Mouse (Mus musculus) hindbrain, embryonic 14.5 days (tissue): Measurements from ENCODE around the gene Pld4. TPM values are rescaled to one million over a fixed set of nuclear protein-coding genes. Genes with fewer than 3 reads are reported as not detected.

ENCODE experiments used
- ATAC-seq: fragments of 200-750 bp; cut with Nextera tagmentation; 2 replicates; pipeline ENCODE4 v1.8.0; 2017; ENCODE audit warnings: moderate number of reproducible peaks, mild to moderate bottlenecking, moderate TSS enrichment, moderate library complexity; ENCODE audit not compliant: low FRiP score
- DNase-seq: peaks from one replicate; pipeline ENCODE4 v3.0.0-alpha.2; 2015; ENCODE audit warnings: low spot score
- H3K27ac ChIP-seq: fragments of 300-500 bp; sonication (generic); 2 replicates; pipeline ENCODE4 v1.5.1; 2014; ENCODE audit warnings: mild to moderate bottlenecking, moderate library complexity
- H3K27me3 ChIP-seq: fragments of 300-500 bp; sonication (generic); 2 replicates; pipeline ENCODE4 v1.6.1; 2014; ENCODE audit warnings: mild to moderate bottlenecking, low read length, mixed read lengths; ENCODE audit not compliant: control insufficient read depth, insufficient read depth
- H3K36me3 ChIP-seq: fragments of 300-500 bp; sonication (generic); replicated peaks from 2 replicates; pipeline ENCODE4 v1.6.1; 2014; ENCODE audit not compliant: control insufficient read depth, insufficient read depth
- H3K4me1 ChIP-seq: fragments of 300-500 bp; sonication (generic); replicated peaks from 2 replicates; pipeline ENCODE4 v1.6.1; 2014; ENCODE audit warnings: antibody characterized with exemption, low read length, mixed read lengths; ENCODE audit not compliant: control insufficient read depth, insufficient read depth
- H3K4me2 ChIP-seq: fragments of 300-500 bp; sonication (generic); replicated peaks from 2 replicates; pipeline ENCODE4 v1.6.1; 2014; ENCODE audit warnings: mild to moderate bottlenecking, moderate library complexity
- H3K4me3 ChIP-seq: fragments of 300-500 bp; sonication (generic); replicated peaks from 2 replicates; pipeline ENCODE4 v1.5.1; 2014; ENCODE audit warnings: mild to moderate bottlenecking, low read length
- H3K9ac ChIP-seq: fragments of 300-500 bp; sonication (generic); 2 replicates; pipeline ENCODE4 v1.6.1; 2014
- H3K9me3 ChIP-seq: fragments of 300-500 bp; sonication (generic); 2 replicates; pipeline ENCODE4 v1.6.1; 2016; ENCODE audit warnings: low read length; ENCODE audit not compliant: control insufficient read depth
- WGBS: fragments of 180-500 bp; shearing (Covaris S2); extraction: QIAGEN DNeasy Blood & Tissue Kit; methylation state at CpG from one replicate; pipeline ENCODE4 v1.1.7; 2014; 5-methylcytosine and 5-hydroxymethylcytosine counted together
- polyA plus RNA-seq: library from polyadenylated mRNA; unstranded; fragments of >200 nt; fragmentation: Nextera tagmentation; extraction: Ambion mirVana; gene quantifications from 2 replicates; pipeline ENCODE4 v1.2.1, GENCODE M21; 2014

Pld4 gene
- polyA plus RNA-seq, 1 experiment from 2014 or later = 7.9 TPM

GRCm38 (mm10) chr12:112723028-112723330 is 37.5 kb upstream of the Pld4 start:
- DNase-seq (no peak), ATAC-seq (peak; percentile 7; the same call in 1 of the 2 replicates)
- Histone ChIP-seq H3K4me2 (peak overlapping the region; percentile 84), H3K27me3 (peaks cover 11% of the 10 kb centered on the region), H3K9me3 (no peaks in the 10 kb centered on the region), H3K9ac (peak overlapping the region; percentile 94), H3K4me1 (peaks cover 38% of the 10 kb centered on the region), H3K27ac (peak overlapping the region; percentile 76; the same call in 1 of the 2 replicates), H3K36me3 (peaks cover 23% of the 10 kb centered on the region), H3K4me3 (peak overlapping the region; percentile 89)
- WGBS = 9% methylated on average over 5 of the region's 5 CpGs

- H3K4me3 ChIP-seq = peak overlapping the region; percentile 89
- H3K9me3 ChIP-seq = no peaks in the 10 kb centered on the region
- H3K9ac ChIP-seq = peak overlapping the region; percentile 94
- H3K27ac ChIP-seq = no peak overlapping the region
- H3K36me3 ChIP-seq = peaks cover 23% of the 10 kb centered on the region
- H3K4me2 ChIP-seq = peak overlapping the region; percentile 84
- peaks cover 11% of the 10 kb centered on the region for H3K27me3 ChIP-seq
- ATAC-seq = no peak
- no peak for DNase-seq
- H3K4me1 ChIP-seq = peaks cover 38% of the 10 kb centered on the region
- 89% methylated on average over 6 of the region's 6 CpGs for WGBS
Measured at GRCm38 (mm10) chr12:112723445-112723844, 37.0 kb upstream of the Pld4 start.

GRCm38 (mm10) chr12:112724077-112724805 is 36.2 kb upstream of the Pld4 start:
- Histone ChIP-seq H3K27ac (no peak overlapping the region), H3K4me1 (peaks cover 38% of the 10 kb centered on the region), H3K27me3 (peaks cover 11% of the 10 kb centered on the region), H3K9ac (no peak overlapping the region), H3K36me3 (peaks cover 23% of the 10 kb centered on the region), H3K4me2 (peak overlapping the region; percentile 84; the same call in 1 of the 2 replicates), H3K9me3 (no peaks in the 10 kb centered on the region), H3K4me3 (no peak overlapping the region)
- DNase-seq (peak; percentile 76), ATAC-seq (no peak)
- WGBS = 78% methylated on average over 11 of the region's 11 CpGs

GRCm38 (mm10) chr12:112727801-112728200 is 32.7 kb upstream of the Pld4 start:
- H3K4me2 ChIP-seq = no peak overlapping the region
- H3K27me3 ChIP-seq = no peaks in the 10 kb centered on the region
- peaks cover 54% of the 10 kb centered on the region for H3K36me3 ChIP-seq
- no peak for ATAC-seq
- H3K9me3 ChIP-seq = no peaks in the 10 kb centered on the region
- DNase-seq = no peak
- H3K4me3 ChIP-seq = no peak overlapping the region
- H3K4me1 ChIP-seq = peaks cover 25% of the 10 kb centered on the region
- WGBS = 60% methylated on average over 8 of the region's 8 CpGs
- no peak overlapping the region for H3K27ac ChIP-seq
- no peak overlapping the region for H3K9ac ChIP-seq

- Histone ChIP-seq H3K4me3 (no peak overlapping the region), H3K27me3 (no peaks in the 10 kb centered on the region), H3K36me3 (peaks cover 70% of the 10 kb centered on the region), H3K4me1 (no peaks in the 10 kb centered on the region), H3K9ac (no peak overlapping the region), H3K27ac (no peak overlapping the region), H3K9me3 (no peaks in the 10 kb centered on the region), H3K4me2 (no peak overlapping the region)
- WGBS = 86% methylated on average over 14 of the region's 14 CpGs
- ATAC-seq (no peak), DNase-seq (no peak)
Measured at GRCm38 (mm10) chr12:112730808-112731207, 29.6 kb upstream of the Pld4 start.

GRCm38 (mm10) chr12:112732591-112732990 is 27.9 kb upstream of the Pld4 start:
- no peak for ATAC-seq
- no peak overlapping the region for H3K9ac ChIP-seq
- H3K4me2 ChIP-seq = no peak overlapping the region
- H3K4me3 ChIP-seq = no peak overlapping the region
- no peak overlapping the region for H3K27ac ChIP-seq
- WGBS = 93% methylated on average over 10 of the region's 10 CpGs
- no peak for DNase-seq
- H3K36me3 ChIP-seq = peaks cover 83% of the 10 kb centered on the region
- H3K9me3 ChIP-seq = no peaks in the 10 kb centered on the region
- no peaks in the 10 kb centered on the region for H3K27me3 ChIP-seq
- H3K4me1 ChIP-seq = no peaks in the 10 kb centered on the region

- Histone ChIP-seq H3K4me3 (no peak overlapping the region), H3K4me1 (no peaks in the 10 kb centered on the region), H3K9me3 (no peaks in the 10 kb centered on the region), H3K27ac (no peak overlapping the region), H3K27me3 (no peaks in the 10 kb centered on the region), H3K9ac (no peak overlapping the region), H3K4me2 (no peak overlapping the region), H3K36me3 (peaks cover 96% of the 10 kb centered on the region)
- 84% methylated on average over 2 of the region's 2 CpGs for WGBS
- DNase-seq (no peak), ATAC-seq (no peak)
Measured at GRCm38 (mm10) chr12:112734108-112734820, 26.2 kb upstream of the Pld4 start.

GRCm38 (mm10) chr12:112734881-112735655 is 25.4 kb upstream of the Pld4 start:
- ATAC-seq = no peak
- 90% methylated on average over 19 of the region's 19 CpGs for WGBS

More at GRCm38 (mm10) chr12:112734881-112735655, 25.4 kb upstream of the Pld4 start:
- Histone ChIP-seq H3K4me1 (no peaks in the 10 kb centered on the region), H3K36me3 (peaks cover 97% of the 10 kb centered on the region), H3K9ac (no peak overlapping the region), H3K27me3 (no peaks in the 10 kb centered on the region), H3K4me2 (no peak overlapping the region), H3K27ac (no peak overlapping the region), H3K9me3 (no peaks in the 10 kb centered on the region), H3K4me3 (no peak overlapping the region)
- DNase-seq = no peak
